ENCODE assay signal across 11 mouse cellular contexts in genomic region chr5:53108026-53108425, GRCm38 (mm10).
"Had no signal": no experiment of that assay in that cellular context is flagged by ENCODE, and none has a peak within 500 bp of the region (broad histone marks: within the 10 kb centered on the region; RNA-seq: fewer than 3 reads in every experiment).

No protein-coding gene starts in this region.

- H3K36me3 ChIP-seq: limb, embryonic 12.5 days; midbrain, embryonic 12.5 days; neural tube, embryonic 13.5 days had no signal

- ATAC-seq: midbrain, embryonic 16.5 days had no signal

- H3K9me3 ChIP-seq: neural tube, embryonic 13.5 days had no signal

- H3K9ac ChIP-seq: limb, embryonic 12.5 days; liver, embryonic 14.5 days; midbrain, embryonic 12.5 days; neural tube, embryonic 13.5 days had no signal

- DNase-seq: liver; lung, adult 18-20 months; retina, postnatal 1 day; right cerebral cortex, postnatal 14 days; thymus, postnatal 36 days had no signal

- H3K27me3 ChIP-seq: limb, embryonic 12.5 days; midbrain, embryonic 12.5 days; neural tube, embryonic 13.5 days had no signal

- H3K4me2 ChIP-seq: limb, embryonic 12.5 days; midbrain, embryonic 12.5 days; neural tube, embryonic 13.5 days had no signal

- H3K4me3 ChIP-seq: limb, embryonic 12.5 days; midbrain, embryonic 12.5 days; neural tube, embryonic 13.5 days had no signal

- H3K27ac ChIP-seq: kidney, postnatal 0 days; limb, embryonic 12.5 days; liver, embryonic 14.5 days; midbrain, embryonic 12.5 days; neural tube, embryonic 13.5 days had no signal
